In the genomic region with DNA sequence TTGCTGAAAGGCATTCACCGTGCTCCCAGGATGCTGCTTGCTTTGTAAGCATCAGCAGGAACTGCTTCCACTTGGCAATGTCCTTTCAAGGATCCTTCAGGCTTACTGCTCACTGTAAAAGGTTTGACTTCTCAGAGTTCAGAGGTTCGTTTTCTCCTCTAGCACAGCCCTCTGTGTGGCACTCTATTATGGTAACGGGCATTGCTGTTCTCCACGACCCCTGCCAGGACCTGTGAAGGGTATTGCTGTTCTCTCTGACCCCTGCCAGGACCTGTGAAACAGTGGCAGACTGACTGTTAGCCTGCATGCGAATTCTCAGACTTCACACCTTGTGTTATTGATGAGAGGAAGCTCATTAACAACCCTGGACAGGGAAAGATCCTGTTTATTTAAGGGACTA, we compare ENCODE assay signal across 26 mouse cellular contexts. TPM values are rescaled to one million over a fixed set of nuclear protein-coding genes. Genes with fewer than 3 reads are reported as not detected.
DNase-seq lines count a peak whose midpoint lies in the region; ATAC-seq and TF ChIP-seq lines count a peak whose summit lies in the region.
"Had no signal": no experiment of that assay in that cellular context is flagged by ENCODE, and none has a peak within 500 bp of the region (broad histone marks: within the 10 kb centered on the region; RNA-seq: fewer than 3 reads in every experiment).

No protein-coding gene starts in this region.

- no peaks in the 10 kb centered on the region for H3K36me3 ChIP-seq in hindbrain, embryonic 16.5 days (ENCODE audit: control insufficient read depth, insufficient read depth, low read length)
- H3K36me3 ChIP-seq in hindbrain, embryonic 10.5 days: no peaks in the 10 kb centered on the region
- H3K36me3 ChIP-seq in forebrain, embryonic 12.5 days (replicated peaks): no peaks in the 10 kb centered on the region
- no peaks in the 10 kb centered on the region for H3K36me3 ChIP-seq in forebrain, embryonic 15.5 days
- H3K36me3 ChIP-seq in midbrain, postnatal 0 days (ENCODE audit: insufficient read depth, low read length): no peaks in the 10 kb centered on the region
- H3K36me3 ChIP-seq: embryonic facial prominence, embryonic 13.5 days; G1E; heart, embryonic 15.5 days; limb, embryonic 10.5 days had no signal

- no peak overlapping the region for H3K4me3 ChIP-seq in hindbrain, embryonic 16.5 days (ENCODE audit: low read length)
- no peak overlapping the region for H3K4me3 ChIP-seq in hindbrain, embryonic 10.5 days
- no peak overlapping the region for H3K4me3 ChIP-seq in forebrain, embryonic 12.5 days (replicated peaks)
- no peak overlapping the region for H3K4me3 ChIP-seq in forebrain, embryonic 15.5 days
- H3K4me3 ChIP-seq in midbrain, postnatal 0 days (ENCODE audit: low read depth, low read length): no peak overlapping the region
- no peak overlapping the region for H3K4me3 ChIP-seq in layer of hippocampus, adult 2 months
- H3K4me3 ChIP-seq: embryonic facial prominence, embryonic 13.5 days; erythroblast, embryonic 14.5 days; gastrocnemius, adult 2 months; heart, embryonic 15.5 days; limb, embryonic 10.5 days had no signal

- 14% methylated on average over 5 of the region's 5 CpGs for WGBS in hindbrain, embryonic 16.5 days
- 31% methylated on average over 5 of the region's 5 CpGs for WGBS in hindbrain, embryonic 10.5 days
- WGBS in forebrain, embryonic 12.5 days: 25% methylated on average over 5 of the region's 5 CpGs
- 19% methylated on average over 5 of the region's 5 CpGs for WGBS in forebrain, embryonic 15.5 days
- WGBS in midbrain, postnatal 0 days: 24% methylated on average over 5 of the region's 5 CpGs

- no peaks in the 10 kb centered on the region for H3K27me3 ChIP-seq in hindbrain, embryonic 16.5 days (replicated peaks; ENCODE audit: control insufficient read depth, insufficient read depth, low read length)
- no peaks in the 10 kb centered on the region for H3K27me3 ChIP-seq in hindbrain, embryonic 10.5 days (ENCODE audit: insufficient read depth, poor library complexity, severe bottlenecking)
- H3K27me3 ChIP-seq in forebrain, embryonic 12.5 days: no peaks in the 10 kb centered on the region
- H3K27me3 ChIP-seq in forebrain, embryonic 15.5 days: no peaks in the 10 kb centered on the region
- H3K27me3 ChIP-seq in midbrain, postnatal 0 days (ENCODE audit: insufficient read depth, low read length): no peaks in the 10 kb centered on the region
- H3K27me3 ChIP-seq: CH12.LX; embryonic facial prominence, embryonic 13.5 days; heart, embryonic 15.5 days; Patski had no signal

- no peak overlapping the region for H3K27ac ChIP-seq in hindbrain, embryonic 16.5 days (ENCODE audit: low read depth, low read length)
- H3K27ac ChIP-seq in hindbrain, embryonic 10.5 days: no peak overlapping the region
- no peak overlapping the region for H3K27ac ChIP-seq in forebrain, embryonic 12.5 days
- H3K27ac ChIP-seq in forebrain, embryonic 15.5 days (replicated peaks): 0 out of 2 replicates have a peak overlapping the region, but pooled peaks have one; percentile 9
- 0 out of 2 replicates have a peak overlapping the region, but pooled peaks have one; percentile 7 for H3K27ac ChIP-seq in midbrain, postnatal 0 days (ENCODE audit: low read depth, low read length)
- H3K27ac ChIP-seq in layer of hippocampus, adult 2 months: no peak overlapping the region
- H3K27ac ChIP-seq: embryonic facial prominence, embryonic 13.5 days; gastrocnemius, adult 2 months; heart, embryonic 15.5 days; kidney, postnatal 0 days; limb, embryonic 10.5 days had no signal

- no peaks in the 10 kb centered on the region for H3K9me3 ChIP-seq in hindbrain, embryonic 16.5 days (ENCODE audit: control insufficient read depth, low read length)
- H3K9me3 ChIP-seq in hindbrain, embryonic 10.5 days: no peaks in the 10 kb centered on the region
- H3K9me3 ChIP-seq in forebrain, embryonic 12.5 days: no peaks in the 10 kb centered on the region
- H3K9me3 ChIP-seq in forebrain, embryonic 15.5 days: no peaks in the 10 kb centered on the region
- H3K9me3 ChIP-seq in midbrain, postnatal 0 days (ENCODE audit: low read length): no peaks in the 10 kb centered on the region
- H3K9me3 ChIP-seq: embryonic facial prominence, embryonic 13.5 days; heart, embryonic 15.5 days; limb, embryonic 10.5 days had no signal

- no peak for DNase-seq in hindbrain, embryonic 10.5 days (ENCODE audit: low spot score)
- no peak for DNase-seq in midbrain, postnatal 0 days (ENCODE audit: low spot score)
- no peak for DNase-seq in ovary, postnatal 10 days (ENCODE audit: low spot score)
- no peak for DNase-seq in layer of hippocampus, adult 2 months (ENCODE audit: low spot score in 2 of 2)
- DNase-seq: B cell, adult 2 months; cerebellum, adult 2 months; cerebellum, postnatal 36 days; embryo, embryonic 11 days; gastrocnemius, adult 2 months; heart, postnatal 36 days; kidney, adult 2 months; liver; lung, postnatal 4 days; right cerebral cortex, postnatal 25 days; spleen, adult 18-20 months had no signal

- peak; percentile 45; the same call in 1 of the 2 replicates for ATAC-seq in hindbrain, embryonic 16.5 days
- peak; percentile 47; the same call in 1 of the 2 replicates for ATAC-seq in forebrain, embryonic 12.5 days (ENCODE audit: low FRiP score)
- peak; percentile 64; the same call in 1 of the 2 replicates for ATAC-seq in forebrain, embryonic 15.5 days (replicated peaks)
- 0 out of 2 replicates have a peak, but pooled peaks have one; percentile 7 for ATAC-seq in midbrain, postnatal 0 days (ENCODE audit: low FRiP score)
- ATAC-seq: Patski had no signal

- no peak overlapping the region for H3K9ac ChIP-seq in hindbrain, embryonic 16.5 days (ENCODE audit: low read depth, low read length)
- no peak overlapping the region for H3K9ac ChIP-seq in forebrain, embryonic 12.5 days
- no peak overlapping the region for H3K9ac ChIP-seq in forebrain, embryonic 15.5 days (replicated peaks)
- no peak overlapping the region for H3K9ac ChIP-seq in midbrain, postnatal 0 days (replicated peaks; ENCODE audit: low read length, poor library complexity, severe bottlenecking)
- H3K9ac ChIP-seq: embryonic facial prominence, embryonic 13.5 days; heart, embryonic 15.5 days had no signal

- no peak for TF ChIP-seq CTCF in midbrain, postnatal 0 days (IDR thresholded peaks at IDR 0.05)
- no peak for TF ChIP-seq CTCF in layer of hippocampus, adult 2 months (conservative IDR thresholded peaks at IDR 0.05)

- no peak overlapping the region for H3K4me2 ChIP-seq in hindbrain, embryonic 16.5 days (ENCODE audit: low read length)
- no peak overlapping the region for H3K4me2 ChIP-seq in forebrain, embryonic 12.5 days
- no peak overlapping the region for H3K4me2 ChIP-seq in forebrain, embryonic 15.5 days (replicated peaks)
- H3K4me2 ChIP-seq in midbrain, postnatal 0 days (ENCODE audit: low read depth, low read length, poor library complexity, severe bottlenecking): no peak overlapping the region
- H3K4me2 ChIP-seq: embryonic facial prominence, embryonic 13.5 days; heart, embryonic 15.5 days had no signal

- H3K4me1 ChIP-seq in hindbrain, embryonic 16.5 days (ENCODE audit: control insufficient read depth, insufficient read depth, low read depth, low read length): no peaks in the 10 kb centered on the region
- no peaks in the 10 kb centered on the region for H3K4me1 ChIP-seq in hindbrain, embryonic 10.5 days (replicated peaks)
- 0 out of 2 replicates have a peak, but pooled peaks cover 4% of the 10 kb centered on the region for H3K4me1 ChIP-seq in forebrain, embryonic 12.5 days
- H3K4me1 ChIP-seq in forebrain, embryonic 15.5 days: peaks cover 9% of the 10 kb centered on the region
- no peaks in the 10 kb centered on the region for H3K4me1 ChIP-seq in midbrain, postnatal 0 days (ENCODE audit: insufficient read depth, low read length)
- H3K4me1 ChIP-seq: embryonic facial prominence, embryonic 13.5 days; heart, embryonic 15.5 days; limb, embryonic 10.5 days had no signal

RNA-seq across cellular contexts. Expression of gene Ndst3, which starts 32.2 kb away (rescaled TPM):
- 12.0 and 12.8 TPM in 2 replicates for polyA plus RNA-seq in hindbrain, embryonic 16.5 days (2015; fragmentation: Nextera tagmentation; extraction: Ambion mirVana)
- 5.3 and 7.6 TPM in 2 replicates for polyA plus RNA-seq in hindbrain, embryonic 10.5 days (2016; fragmentation: Nextera tagmentation; extraction: Ambion mirVana)
- polyA plus RNA-seq in forebrain, embryonic 12.5 days (2016; fragmentation: Nextera tagmentation; extraction: Ambion mirVana): 6.7 and 8.8 TPM in 2 replicates
- polyA plus RNA-seq in forebrain, embryonic 15.5 days (2015; fragmentation: Nextera tagmentation; extraction: Ambion mirVana): 11.2 and 11.5 TPM in 2 replicates
- 17.9 and 19.7 TPM in 2 replicates for total RNA-seq in midbrain, postnatal 0 days (2014; rRNA removed)
- 6.2 and 6.5 TPM in 2 replicates for polyA plus RNA-seq in midbrain, postnatal 0 days (2015; fragmentation: Nextera tagmentation; extraction: Ambion mirVana)
- total RNA-seq in layer of hippocampus, adult 2 months (2021): 10 to 100 TPM; 26.7 to 26.9 TPM
- total RNA-seq: gastrocnemius, adult 2 months had no signal
- polyA plus RNA-seq: erythroblast, embryonic 14.5 days; G1E had no signal

Comparison
In these comparisons a context has a peak if more than half of its experiments do, and no peak if none do; other contexts are left out.
1. H3K27ac ChIP-seq: peak in forebrain, embryonic 15.5 days (single experiment) and midbrain, postnatal 0 days (single experiment); none in hindbrain, embryonic 16.5 days (single experiment), hindbrain, embryonic 10.5 days (single experiment), forebrain, embryonic 12.5 days (single experiment) and layer of hippocampus, adult 2 months (single experiment).
2. ATAC-seq: peak in every context shown above with its lines; median percentile 64 in forebrain, embryonic 15.5 days; 47 in forebrain, embryonic 12.5 days; 45 in hindbrain, embryonic 16.5 days; 7 in midbrain, postnatal 0 days.